Mouse (Mus musculus) WW6 (cell line): Measurements from ENCODE around the gene Smim26.
A peak's percentile ranks its signal among the peaks of the same experiment; 100 is the strongest.
"Not testable (repeated sequence)": the region's sequence is repeated elsewhere in the genome, so short reads cannot be mapped to it uniquely, and the experiment has no call there.

Experiments
- DNase-seq: peaks from one replicate; pipeline ENCODE4 v3.0.0-alpha.2; 2013; ENCODE audit warnings: low read depth, low spot score

The Smim26 gene

DNA sequence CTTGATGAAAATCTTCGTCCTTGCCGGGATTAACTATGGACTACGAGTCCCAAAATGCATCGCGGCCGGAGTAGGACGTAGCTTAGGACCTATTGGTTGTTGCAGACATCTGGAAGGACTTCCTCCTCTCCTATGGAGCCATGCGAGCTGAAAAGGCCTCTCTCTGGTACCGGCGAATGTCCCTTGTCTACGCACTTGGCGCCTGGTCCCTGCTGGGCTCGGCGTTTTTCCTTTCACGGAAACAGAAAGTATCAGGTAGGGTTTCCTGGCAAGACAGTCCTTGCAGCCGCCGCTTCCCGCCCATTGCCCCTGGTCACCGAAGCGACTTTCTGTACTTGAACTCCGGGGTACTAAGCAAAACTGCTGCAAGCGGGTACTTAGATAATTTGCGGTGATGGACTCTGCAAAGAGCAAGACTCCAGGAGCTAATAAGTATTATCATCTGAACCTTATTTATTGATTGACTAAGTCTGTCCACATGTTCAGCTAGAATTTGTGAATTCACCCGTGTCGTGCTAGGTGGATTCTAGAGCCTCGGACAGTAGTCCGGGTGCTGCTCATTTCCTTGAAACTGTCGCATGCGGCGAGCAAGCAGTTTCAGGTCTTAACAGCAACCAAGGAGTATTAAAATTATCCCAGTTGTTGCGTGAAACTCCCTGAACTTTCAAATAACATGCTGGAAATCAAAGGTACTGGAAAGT lies at the start of gene Smim26:
Gene Smim26 (plus strand): TSS at position 104 of the 701 bp plus-strand sequence.
- DNase-seq: peak; percentile 49

GRCm38 (mm10) chr2:144544630-144545029 lies 49.2 kb upstream of the Smim26 start:
- no peak for DNase-seq

GRCm38 (mm10) chr2:144545061-144545460 lies 48.8 kb upstream of the Smim26 start:
- DNase-seq: no peak

- DNase-seq: no peak
Observed at GRCm38 (mm10) chr2:144545481-144545880, 48.4 kb upstream of the Smim26 start.

DNA sequence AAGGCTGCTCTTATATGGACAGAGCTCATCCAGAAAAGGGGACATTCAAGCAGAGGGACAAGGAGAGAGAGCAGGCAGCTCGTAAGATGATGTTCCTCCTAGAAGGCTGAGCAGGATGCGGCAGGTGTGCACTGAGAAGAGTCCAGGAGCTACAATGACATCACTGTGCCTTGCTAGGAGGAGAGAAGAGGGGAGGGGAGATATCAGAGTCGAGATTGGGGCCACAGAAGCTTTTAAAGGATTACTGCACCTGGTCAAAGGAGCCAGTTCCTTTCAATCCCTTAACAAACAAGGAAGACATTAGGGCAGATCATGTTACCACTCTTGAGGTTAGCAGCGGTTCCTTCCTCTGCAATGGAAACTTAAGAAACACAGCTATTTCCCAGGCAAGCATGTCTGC lies 46.3 kb upstream of the Smim26 start:
- no peak for DNase-seq

GRCm38 (mm10) chr2:144550529-144550928 lies 43.3 kb upstream of the Smim26 start, which contains the start of gene Rbbp9:
Rbbp9 (minus strand) TSS chr2:144550869.
- peak; percentile 45 for DNase-seq

- DNase-seq: no peak
Observed at GRCm38 (mm10) chr2:144553905-144554304, 39.9 kb upstream of the Smim26 start.

DNA sequence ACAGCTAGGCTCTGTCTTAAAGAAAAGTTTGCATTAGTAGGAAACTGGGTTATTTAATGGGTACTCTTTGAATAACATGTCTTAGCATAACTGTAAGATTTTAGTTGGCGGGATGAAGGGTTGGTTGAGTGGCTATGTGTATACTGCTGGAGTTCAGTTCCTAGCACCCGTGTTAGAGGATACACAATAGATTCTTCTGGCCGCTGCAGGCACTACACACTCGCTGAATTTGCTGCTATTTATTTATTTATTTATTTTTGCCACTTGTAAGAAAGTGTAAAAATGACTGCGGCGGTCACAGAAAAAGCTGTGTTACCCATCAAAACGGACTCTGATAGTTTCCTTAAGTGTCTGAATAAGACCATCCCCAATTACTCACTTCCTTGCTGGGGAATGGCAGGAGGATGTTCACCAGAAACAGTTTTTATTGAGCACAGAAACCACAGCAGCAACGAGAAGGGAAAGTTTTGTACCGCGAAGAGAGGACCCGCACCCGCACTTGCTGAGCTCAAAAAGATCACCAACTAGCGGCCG lies 38.5 kb upstream of the Smim26 start:
- DNase-seq: no peak

- DNase-seq: peak; percentile 87
Observed at GRCm38 (mm10) chr2:144555820-144556552, 37.9 kb upstream of the Smim26 start, which contains the start of gene Sec23b. Sec23b (plus strand) TSS chr2:144556229.

DNA sequence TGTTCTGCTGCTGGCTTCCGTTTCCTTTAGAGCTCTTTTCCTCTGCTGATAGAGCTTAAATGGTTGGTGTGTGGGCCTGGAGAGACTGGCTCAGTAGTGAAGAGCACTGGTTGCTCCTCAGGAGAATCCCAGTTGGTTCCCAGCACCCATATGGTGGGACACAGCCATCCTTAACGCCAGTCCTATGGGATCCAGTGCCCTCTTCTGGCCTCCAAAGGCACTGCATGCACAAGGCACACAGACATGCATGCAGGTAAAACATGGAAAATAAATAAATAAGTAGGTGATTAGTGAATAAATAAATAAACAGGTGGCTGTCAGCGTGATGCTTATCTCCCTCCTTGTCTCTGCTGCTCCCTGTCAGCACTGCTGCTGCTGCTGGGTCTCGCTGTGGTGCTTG lies 5.1 kb upstream of the Smim26 start:
- DNase-seq: peak; percentile 20

DNA sequence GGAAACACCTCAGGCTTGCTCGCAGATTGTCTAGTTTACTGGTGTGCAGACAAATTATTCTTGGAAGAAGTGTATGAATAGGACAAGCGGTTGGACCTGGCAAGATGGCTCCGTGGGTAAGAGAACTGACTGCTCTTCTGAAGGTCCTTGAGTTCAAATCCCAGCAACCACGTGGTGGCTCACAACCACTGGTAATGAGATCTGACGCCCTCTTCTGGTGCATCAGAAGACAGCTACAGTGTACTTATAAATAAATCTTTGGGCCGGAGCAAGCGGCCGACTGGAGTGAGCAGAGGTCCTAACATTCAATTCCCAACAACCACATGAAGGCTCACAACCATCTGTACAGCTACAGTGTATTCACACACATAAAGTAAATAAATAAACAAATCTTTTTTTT lies 818 bp upstream of the Smim26 start:
- DNase-seq: not testable (repeated sequence)

DNA sequence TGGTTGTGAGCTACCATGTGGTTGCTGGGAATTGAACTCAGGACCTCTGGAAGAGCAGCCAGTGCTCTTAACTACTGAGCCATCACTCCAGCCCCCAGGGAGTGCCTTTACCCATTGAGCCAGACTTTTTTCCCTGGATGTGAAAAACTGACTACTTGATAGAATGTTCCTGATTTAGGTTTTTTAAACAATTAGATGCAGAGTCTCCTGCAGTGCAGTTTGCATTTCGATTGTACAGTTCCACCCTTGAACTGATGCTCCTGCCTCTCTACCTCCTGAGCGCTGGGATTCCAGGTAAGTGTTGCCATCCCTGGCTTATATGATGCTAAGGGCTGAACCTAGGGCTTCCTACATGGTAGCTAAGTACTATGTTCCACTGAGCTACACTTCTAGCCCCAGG lies 4.2 kb downstream of the Smim26 start:
- no peak for DNase-seq

DNA sequence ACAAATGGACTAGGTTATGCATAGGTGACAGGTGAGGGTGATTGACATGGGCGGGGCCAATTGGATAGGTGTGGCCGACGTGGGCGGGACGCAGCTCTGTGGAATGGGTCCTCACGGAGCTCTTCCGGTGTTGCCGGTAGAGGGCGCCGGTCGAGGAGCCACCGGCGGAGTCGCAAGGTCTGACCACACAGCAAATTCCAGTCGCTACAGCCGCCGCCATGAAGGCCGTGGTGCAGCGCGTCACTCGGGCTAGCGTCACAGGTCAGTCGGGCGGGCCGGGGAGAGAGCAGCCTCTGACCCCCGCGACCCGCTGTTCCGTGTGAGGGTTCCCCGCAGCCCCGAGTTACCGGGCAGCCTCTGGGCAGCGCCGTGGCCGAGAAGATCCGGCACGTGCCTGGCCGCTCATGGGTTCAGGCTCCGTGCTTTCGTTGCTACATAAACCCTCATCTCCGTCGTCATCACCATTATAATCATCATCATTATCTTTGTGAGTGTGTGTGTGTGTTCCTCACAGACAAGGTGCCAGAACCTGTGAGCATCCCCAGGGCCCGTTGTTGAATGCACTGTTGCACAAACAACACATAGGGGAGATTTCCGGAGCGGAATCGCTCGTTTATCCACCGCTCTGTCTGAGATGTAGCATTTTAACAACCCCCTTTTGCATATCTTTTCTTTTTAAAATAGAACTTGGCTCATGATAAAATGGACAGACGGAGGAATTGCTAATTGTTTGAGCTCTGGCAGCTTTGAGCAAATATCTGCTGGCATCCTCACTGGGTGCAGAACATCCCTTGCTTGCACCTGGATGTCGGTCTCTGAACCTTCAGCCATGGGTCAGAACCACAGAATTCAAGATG lies 6.2 kb downstream of the Smim26 start, which contains the start of gene Dtd1:
Gene Dtd1 (plus strand): TSS at position 67 of the 857 bp plus-strand sequence.
- peak; percentile 86 for DNase-seq

GRCm38 (mm10) chr2:144601576-144601975 lies 7.7 kb downstream of the Smim26 start:
- no peak for DNase-seq

GRCm38 (mm10) chr2:144613956-144614355 lies 20.1 kb downstream of the Smim26 start:
- DNase-seq: no peak

GRCm38 (mm10) chr2:144617074-144617874 lies 23.4 kb downstream of the Smim26 start:
- DNase-seq: no peak

- no peak for DNase-seq
Observed at GRCm38 (mm10) chr2:144621491-144621890, 27.6 kb downstream of the Smim26 start.

GRCm38 (mm10) chr2:144633551-144633950 lies 39.7 kb downstream of the Smim26 start:
- no peak for DNase-seq

DNA sequence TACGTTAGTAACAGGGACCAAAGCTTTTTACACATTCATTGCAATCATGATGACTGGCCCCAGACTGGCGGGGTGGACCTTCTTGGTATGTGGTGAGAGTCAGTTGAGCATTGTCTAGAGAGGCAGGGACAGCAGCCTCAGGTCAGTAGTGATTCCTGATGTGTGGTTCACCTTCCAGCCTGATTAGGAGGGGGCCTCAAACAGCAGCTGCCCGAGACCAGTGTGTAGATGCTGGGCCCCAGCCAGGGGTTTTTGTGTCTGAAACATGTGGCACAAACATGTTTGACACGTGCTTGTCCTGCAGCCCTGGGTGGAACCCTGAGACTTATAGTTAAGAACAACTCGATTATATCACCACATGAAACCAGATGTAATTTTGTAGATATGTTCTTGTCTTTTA lies 40.4 kb downstream of the Smim26 start:
- no peak for DNase-seq

DNA sequence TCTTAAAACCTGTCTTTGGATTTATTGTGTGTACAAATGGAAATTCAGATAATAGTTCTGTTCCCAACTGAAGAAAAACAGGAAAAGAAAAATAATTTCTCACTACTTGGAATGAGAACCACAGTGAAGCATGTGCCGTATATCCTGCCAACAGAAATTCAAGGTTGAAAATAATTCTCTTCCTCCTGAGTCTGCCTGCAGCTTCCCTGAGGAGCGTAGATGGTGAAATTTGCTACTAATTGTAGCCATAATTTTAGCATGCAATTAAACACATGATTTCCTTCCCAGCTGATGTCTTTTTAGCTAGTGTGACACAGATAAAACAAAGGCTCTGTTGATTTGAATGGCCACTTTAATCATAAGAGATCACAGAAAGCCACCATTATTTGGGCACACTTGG lies 40.9 kb downstream of the Smim26 start:
- no peak for DNase-seq
